Comparison of ENCODE assay signal across 16 mouse cellular contexts in the genomic region with DNA sequence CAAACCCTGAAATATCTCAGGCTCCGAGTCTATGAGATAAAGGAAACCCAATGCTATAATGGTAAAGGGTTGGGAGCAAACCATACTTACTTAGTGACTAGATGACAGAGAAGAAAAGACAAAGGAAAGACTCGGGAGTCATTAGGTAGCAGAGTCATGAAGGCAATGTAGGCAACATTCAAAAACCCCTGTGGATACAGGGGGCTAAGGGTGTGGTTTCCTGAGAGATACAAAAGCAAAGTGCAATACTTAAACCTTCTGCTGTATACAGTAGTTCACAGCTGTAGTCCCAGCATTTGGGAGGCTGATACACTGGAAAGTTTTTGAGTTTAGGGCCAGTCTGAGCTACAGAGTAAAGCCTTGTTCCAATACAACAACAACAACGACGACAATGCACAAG.
"Had no signal": no experiment of that assay in that cellular context is flagged by ENCODE, and none has a peak within 500 bp of the region (broad histone marks: within the 10 kb centered on the region; RNA-seq: fewer than 3 reads in every experiment).

No protein-coding gene starts in this region.

- H3K4me1 ChIP-seq: megakaryocyte, embryonic 14.5 days; midbrain, embryonic 15.5 days; neural tube, embryonic 12.5 days; stomach, embryonic 15.5 days had no signal

- H3K27ac ChIP-seq: macrophage; midbrain, embryonic 13.5 days; midbrain, embryonic 15.5 days; neural tube, embryonic 12.5 days; stomach, embryonic 15.5 days; stomach, postnatal 0 days had no signal

- H3K36me3 ChIP-seq: midbrain, embryonic 13.5 days; midbrain, embryonic 15.5 days; neural tube, embryonic 12.5 days; stomach, embryonic 15.5 days had no signal

- DNase-seq: lung, adult 18-20 months; lung, embryonic 14.5 days; lung, postnatal 10 days; lung, postnatal 36 days; right cerebral cortex, postnatal 14 days; thymus, adult 2 months; thymus, postnatal 25 days; thymus, postnatal 4 days had no signal

- H3K9me3 ChIP-seq: midbrain, embryonic 15.5 days; stomach, embryonic 15.5 days had no signal

- H3K4me2 ChIP-seq: lung, embryonic 14.5 days; midbrain, embryonic 11.5 days; midbrain, embryonic 13.5 days; midbrain, embryonic 15.5 days; neural tube, embryonic 12.5 days; stomach, embryonic 15.5 days had no signal

- H3K9ac ChIP-seq: lung, embryonic 14.5 days; midbrain, embryonic 13.5 days; midbrain, embryonic 15.5 days; neural tube, embryonic 12.5 days; stomach, embryonic 15.5 days had no signal

- ATAC-seq: midbrain, embryonic 13.5 days; midbrain, embryonic 15.5 days had no signal

- H3K27me3 ChIP-seq: megakaryocyte, embryonic 14.5 days; midbrain, embryonic 13.5 days; midbrain, embryonic 15.5 days; neural tube, embryonic 12.5 days; stomach, embryonic 15.5 days had no signal

- H3K4me3 ChIP-seq: megakaryocyte, embryonic 14.5 days; midbrain, embryonic 13.5 days; midbrain, embryonic 15.5 days; neural tube, embryonic 12.5 days; stomach, embryonic 15.5 days had no signal
